Mouse (Mus musculus) midbrain, embryonic 11.5 days (tissue): ENCODE data around the gene Eps8. TPM values are rescaled to one million over a fixed set of nuclear protein-coding genes. Genes with fewer than 3 reads are reported as not detected.

Source experiments
- ATAC-seq: fragments of 200-750 bp; cut with Nextera tagmentation; 2 replicates; pipeline ENCODE4 v1.8.0; 2017; ENCODE audit warnings: moderate TSS enrichment, moderate library complexity; ENCODE audit not compliant: low FRiP score
- DNase-seq: peaks from one replicate; pipeline ENCODE4 v3.0.0; 2015; ENCODE audit warnings: low spot score; ENCODE audit errors: missing footprints
- H3K27ac ChIP-seq: fragments of 300-500 bp; sonication (generic); 2 replicates; pipeline ENCODE4 v1.5.1; 2014; ENCODE audit warnings: low read depth, low read length
- H3K27me3 ChIP-seq: fragments of 300-500 bp; sonication (generic); 2 replicates; pipeline ENCODE4 v1.6.1; 2014; ENCODE audit warnings: mild to moderate bottlenecking, low read length, moderate library complexity, mixed read lengths; ENCODE audit not compliant: control insufficient read depth, insufficient read depth
- H3K36me3 ChIP-seq: fragments of 300-500 bp; sonication (generic); 2 replicates; pipeline ENCODE4 v1.6.1; 2014; ENCODE audit warnings: mild to moderate bottlenecking, low read length, moderate library complexity, mixed read lengths; ENCODE audit not compliant: control insufficient read depth, insufficient read depth
- H3K4me1 ChIP-seq: fragments of 300-500 bp; sonication (generic); 2 replicates; pipeline ENCODE4 v1.6.1; 2014; ENCODE audit warnings: low read length; ENCODE audit not compliant: control insufficient read depth, insufficient read depth
- H3K4me2 ChIP-seq: fragments of 300-500 bp; sonication (generic); 2 replicates; pipeline ENCODE4 v1.6.1; 2014; ENCODE audit warnings: mild to moderate bottlenecking, moderate library complexity
- H3K4me3 ChIP-seq: fragments of 300-500 bp; sonication (generic); 2 replicates; pipeline ENCODE4 v1.5.1; 2014; ENCODE audit warnings: low read depth, low read length
- H3K9ac ChIP-seq: fragments of 300-500 bp; sonication (generic); 2 replicates; pipeline ENCODE4 v1.6.1; 2014; ENCODE audit warnings: low read length
- H3K9me3 ChIP-seq: fragments of 300-500 bp; sonication (generic); 2 replicates; pipeline ENCODE4 v1.6.1; 2016; ENCODE audit warnings: low read length; ENCODE audit not compliant: control insufficient read depth
- WGBS: fragments of 180-500 bp; shearing (Covaris S2); extraction: QIAGEN DNeasy Blood & Tissue Kit; methylation state at CpG from one replicate; pipeline ENCODE4 v1.1.7; 2014; 5-methylcytosine and 5-hydroxymethylcytosine counted together
- polyA plus RNA-seq: library from polyadenylated mRNA; unstranded; fragments of >200 nt; fragmentation: Nextera tagmentation; extraction: Ambion mirVana; gene quantifications from 2 replicates; pipeline ENCODE4 v1.2.1, GENCODE M21; 2014

Gene Eps8
- polyA plus RNA-seq, 1 experiment from 2014 or later: 6.8 TPM

GRCm38 (mm10) chr6:137576091-137576490 is 78.6 kb downstream of the Eps8 start:
- Histone ChIP-seq H3K9me3 (no peaks in the 10 kb centered on the region), H3K4me3 (no peak overlapping the region), H3K9ac (no peak overlapping the region), H3K27me3 (no peaks in the 10 kb centered on the region), H3K4me1 (no peaks in the 10 kb centered on the region), H3K36me3 (no peaks in the 10 kb centered on the region), H3K27ac (no peak overlapping the region), H3K4me2 (no peak overlapping the region)
- 90% methylated on average over 4 of the region's 4 CpGs for WGBS
- no peak for DNase-seq
- ATAC-seq: no peak

DNA sequence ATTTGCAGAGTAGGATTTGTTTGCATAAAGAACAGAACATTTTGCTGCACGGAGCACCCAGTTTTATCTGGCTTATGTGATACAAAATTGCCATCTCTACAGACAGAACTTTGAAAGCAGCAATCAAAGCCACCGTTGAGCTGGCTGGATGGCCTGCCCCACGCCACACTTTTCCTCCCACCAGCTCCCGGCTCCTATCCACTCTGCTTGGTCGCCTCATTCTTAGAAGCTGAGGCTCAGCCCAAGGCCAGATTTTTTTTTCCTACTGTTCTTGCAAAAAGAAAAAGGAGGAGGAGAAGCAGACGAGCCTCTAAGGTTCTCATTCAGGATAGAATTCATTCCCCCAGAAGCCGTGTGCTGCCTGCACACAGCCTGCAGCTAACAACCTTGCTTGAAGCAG is 80.8 kb downstream of the Eps8 start:
- no peak overlapping the region for H3K27ac ChIP-seq
- H3K9ac ChIP-seq: no peak overlapping the region
- no peaks in the 10 kb centered on the region for H3K9me3 ChIP-seq
- no peaks in the 10 kb centered on the region for H3K27me3 ChIP-seq
- H3K4me2 ChIP-seq: no peak overlapping the region
- ATAC-seq (no peak), DNase-seq (no peak)
- no peaks in the 10 kb centered on the region for H3K36me3 ChIP-seq
- no peak overlapping the region for H3K4me3 ChIP-seq
- WGBS: 74% methylated on average over 7 of the region's 7 CpGs
- no peaks in the 10 kb centered on the region for H3K4me1 ChIP-seq

DNA sequence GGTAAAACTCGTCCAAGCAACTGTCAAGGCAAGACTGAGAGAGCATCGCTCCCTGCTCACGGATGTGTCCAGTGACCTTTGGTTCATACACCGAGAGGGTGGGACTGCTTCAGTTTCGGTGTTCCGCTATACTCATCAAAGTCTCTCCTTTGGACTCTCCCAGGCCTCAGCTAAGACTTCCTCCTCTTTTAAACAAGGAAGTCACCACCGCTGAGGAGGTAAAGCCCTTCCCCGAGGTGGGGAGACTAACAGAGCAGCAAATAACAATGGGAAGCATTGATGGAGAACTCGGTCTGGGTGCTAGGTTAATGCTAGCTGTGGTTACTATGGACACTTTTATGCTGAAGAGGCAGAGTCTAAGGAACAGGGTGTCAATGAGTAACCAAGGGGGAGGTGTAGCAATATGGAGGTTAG is 84.0 kb downstream of the Eps8 start:
- ATAC-seq: no peak

DNA sequence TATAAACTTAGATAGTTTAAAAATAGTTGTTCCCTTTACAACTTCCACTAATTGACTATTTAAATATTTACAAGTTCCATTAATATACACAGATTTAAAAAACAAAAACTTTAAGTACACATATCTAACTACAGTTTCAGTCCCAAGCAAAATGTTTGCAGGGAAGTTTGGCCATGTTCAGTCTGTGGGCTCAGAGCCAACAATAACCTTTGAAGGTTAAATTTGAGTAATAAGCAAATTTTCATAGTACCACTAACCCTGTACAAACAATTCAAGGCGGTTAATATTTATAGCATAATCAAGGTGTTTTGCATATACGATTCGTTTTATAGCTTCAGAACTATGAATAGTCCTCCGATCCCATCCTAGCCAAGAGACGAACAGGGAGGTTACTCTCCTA is 84.7 kb downstream of the Eps8 start:
- Histone ChIP-seq H3K4me1 (no peaks in the 10 kb centered on the region), H3K27me3 (no peaks in the 10 kb centered on the region), H3K36me3 (no peaks in the 10 kb centered on the region), H3K4me2 (no peak overlapping the region), H3K9ac (no peak overlapping the region), H3K27ac (no peak overlapping the region), H3K9me3 (no peaks in the 10 kb centered on the region), H3K4me3 (no peak overlapping the region)
- 91% methylated on average over 5 of the region's 5 CpGs for WGBS
- DNase-seq (no peak), ATAC-seq (no peak)

More for the DNA sequence above, 84.0 kb downstream of the Eps8 start:
- DNase-seq: no peak
- Histone ChIP-seq H3K36me3 (no peaks in the 10 kb centered on the region), H3K27ac (no peak overlapping the region), H3K9ac (no peak overlapping the region), H3K4me3 (no peak overlapping the region), H3K9me3 (no peaks in the 10 kb centered on the region), H3K27me3 (no peaks in the 10 kb centered on the region), H3K4me1 (no peaks in the 10 kb centered on the region), H3K4me2 (no peak overlapping the region)
- WGBS: 68% methylated on average over 9 of the region's 9 CpGs

DNA sequence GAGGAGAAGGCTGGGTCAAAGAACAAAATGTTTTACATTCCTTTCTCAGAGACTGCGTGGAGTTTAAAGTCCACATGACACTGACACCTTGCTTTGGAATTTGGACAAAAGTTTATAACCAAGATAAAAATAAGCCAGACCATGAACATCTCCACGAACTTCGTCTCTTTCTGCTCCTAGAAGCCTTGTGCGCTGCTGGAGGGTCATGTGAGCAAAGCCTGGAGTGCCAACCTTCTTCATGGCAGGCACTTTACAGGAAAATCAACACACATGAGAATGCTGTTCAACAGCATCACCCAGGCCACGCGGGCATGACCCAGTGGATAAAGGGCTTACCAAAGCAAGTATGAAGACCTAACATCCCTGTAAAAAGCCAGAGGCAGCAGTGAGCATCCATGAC is 85.6 kb downstream of the Eps8 start:
- Histone ChIP-seq H3K4me2 (no peak overlapping the region), H3K27me3 (no peaks in the 10 kb centered on the region), H3K9me3 (no peaks in the 10 kb centered on the region), H3K9ac (no peak overlapping the region), H3K36me3 (no peaks in the 10 kb centered on the region), H3K4me1 (no peaks in the 10 kb centered on the region), H3K27ac (no peak overlapping the region), H3K4me3 (no peak overlapping the region)
- DNase-seq: no peak
- WGBS: 90% methylated on average over 6 of the region's 6 CpGs
- ATAC-seq: no peak

DNA sequence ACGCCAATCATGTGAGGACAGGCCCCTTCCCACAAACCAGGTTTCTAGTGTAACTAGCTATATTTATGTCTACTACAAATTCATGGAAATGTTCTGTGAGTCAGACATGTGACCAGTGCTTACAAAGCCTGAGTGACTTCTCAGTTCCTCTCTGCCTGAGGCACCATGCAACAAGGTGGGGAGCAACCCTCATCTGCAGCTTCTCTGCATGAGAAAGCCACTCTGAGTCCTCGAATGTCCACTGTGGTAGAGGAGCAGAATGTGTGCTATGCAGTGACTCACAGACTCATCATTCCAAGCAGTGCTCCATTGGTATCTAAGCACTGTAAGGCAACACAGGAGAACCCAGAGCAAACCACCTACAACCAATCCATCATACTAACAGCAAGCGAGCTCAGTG is 88.8 kb downstream of the Eps8 start:
- H3K9ac ChIP-seq: no peak overlapping the region
- no peak overlapping the region for H3K27ac ChIP-seq
- H3K27me3 ChIP-seq: no peaks in the 10 kb centered on the region
- H3K4me3 ChIP-seq: no peak overlapping the region
- H3K9me3 ChIP-seq: no peaks in the 10 kb centered on the region
- no peaks in the 10 kb centered on the region; the same call in 1 of the 2 replicates for H3K4me1 ChIP-seq
- ATAC-seq (no peak), DNase-seq (no peak)
- WGBS: 88% methylated on average over 3 of the region's 3 CpGs
- no peaks in the 10 kb centered on the region for H3K36me3 ChIP-seq
- no peak overlapping the region for H3K4me2 ChIP-seq

GRCm38 (mm10) chr6:137565454-137565853 is 89.2 kb downstream of the Eps8 start:
- H3K27me3 ChIP-seq: no peaks in the 10 kb centered on the region
- no peak overlapping the region for H3K4me2 ChIP-seq
- H3K4me3 ChIP-seq: no peak overlapping the region
- no peak overlapping the region for H3K9ac ChIP-seq
- H3K27ac ChIP-seq: no peak overlapping the region
- H3K9me3 ChIP-seq: no peaks in the 10 kb centered on the region
- no peak for DNase-seq
- 90% methylated on average over 6 of the region's 6 CpGs for WGBS
- no peaks in the 10 kb centered on the region for H3K36me3 ChIP-seq
- no peaks in the 10 kb centered on the region; the same call in 1 of the 2 replicates for H3K4me1 ChIP-seq
- ATAC-seq: no peak

GRCm38 (mm10) chr6:137560358-137560859 is 94.3 kb downstream of the Eps8 start:
- no peaks in the 10 kb centered on the region for H3K9me3 ChIP-seq
- no peak overlapping the region for H3K4me3 ChIP-seq
- H3K36me3 ChIP-seq: no peaks in the 10 kb centered on the region
- H3K27me3 ChIP-seq: no peaks in the 10 kb centered on the region
- no peak overlapping the region for H3K4me2 ChIP-seq
- H3K4me1 ChIP-seq: no peaks in the 10 kb centered on the region; the same call in 1 of the 2 replicates
- no peak overlapping the region for H3K27ac ChIP-seq
- no peak for DNase-seq
- H3K9ac ChIP-seq: no peak overlapping the region
- ATAC-seq: peak; percentile 48; the same call in 1 of the 2 replicates
- 48% methylated on average over 12 of the region's 12 CpGs for WGBS

DNA sequence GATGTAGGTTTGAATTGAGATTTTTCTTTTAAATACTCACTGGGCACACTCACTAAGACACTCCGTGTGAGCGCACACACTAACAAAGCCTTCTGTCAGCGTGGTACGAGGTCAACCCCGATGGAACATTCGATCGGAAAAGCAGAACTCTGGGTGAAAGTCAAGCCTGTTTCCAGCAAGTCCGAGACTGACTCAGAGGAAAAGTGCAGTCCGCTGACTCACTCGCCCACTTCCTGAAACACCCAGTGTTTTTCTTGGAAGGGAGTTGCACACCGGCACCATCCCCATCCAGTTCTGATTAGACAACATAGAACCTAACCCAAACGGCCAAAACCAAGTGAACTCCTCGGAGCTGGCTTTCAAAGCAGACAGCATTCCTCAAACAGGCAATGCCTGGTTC is 95.8 kb downstream of the Eps8 start:
- DNase-seq: no peak
- no peak overlapping the region for H3K4me2 ChIP-seq
- no peak for ATAC-seq
- no peak overlapping the region for H3K4me3 ChIP-seq
- H3K4me1 ChIP-seq: no peaks in the 10 kb centered on the region; the same call in 1 of the 2 replicates
- 86% methylated on average over 13 of the region's 13 CpGs for WGBS
- H3K27me3 ChIP-seq: no peaks in the 10 kb centered on the region
- H3K36me3 ChIP-seq: no peaks in the 10 kb centered on the region
- no peak overlapping the region for H3K9ac ChIP-seq
- H3K27ac ChIP-seq: no peak overlapping the region
- no peaks in the 10 kb centered on the region for H3K9me3 ChIP-seq
